Mouse (Mus musculus): ENCODE data around the gene Gm20812. TPM values are rescaled to one million over a fixed set of nuclear protein-coding genes. Genes with fewer than 3 reads are reported as not detected.
"Not testable (repeated sequence)": the region's sequence is repeated elsewhere in the genome, so short reads cannot be mapped to it uniquely, and the experiment has no call there.

Gm20812 gene
- not detected in 2 replicates for polyA plus RNA-seq (2012; ENCODE audit: insufficient read depth, insufficient read length, missing spikeins)

GRCm38 (mm10) chrY:12381681-12382080 lies at the start of gene Gm20812:
Gm20812 (plus strand) TSS chrY:12381981.
- not testable (repeated sequence) for H3K4me3 ChIP-seq (ENCODE audit: insufficient read depth, low read length); H3K27ac ChIP-seq (ENCODE audit: insufficient read depth, low read depth, low read length); H3K4me1 ChIP-seq (ENCODE audit: control insufficient read depth, insufficient read depth, low read length)

Other genes with a start within 250 kb of the Gm20812 start
- not detected in 2 replicates for gene Gm29554, start 108.0 kb upstream of the Gm20812 start, polyA plus RNA-seq (2012; ENCODE audit: insufficient read depth, insufficient read length, missing spikeins)